Mouse (Mus musculus) CH12.LX (cell line): ENCODE measurements at regions not wholly inside any gene's neighbourhood (a gene's known extent, or its start where the extent isn't known, plus 50 kb on each side); places are given as distances from the start of the nearest gene placed in this dataset.
"Not testable (repeated sequence)": the region's sequence is repeated elsewhere in the genome, so short reads cannot be mapped to it uniquely, and the experiment has no call there.

Experiments used
- DNase-seq: peaks from one replicate; pipeline ENCODE4 v3.0.0-alpha.2; 2013; ENCODE audit errors: extremely low read depth
- H3K27ac ChIP-seq: 2 replicates; pipeline ENCODE4 v1.5.1; 2012; ENCODE audit warnings: low read depth, mild to moderate bottlenecking, control low read depth, moderate library complexity; ENCODE audit not compliant: insufficient read depth
- H3K27me3 ChIP-seq: replicated peaks from 2 replicates; pipeline ENCODE3; 2012; ENCODE audit warnings: inconsistent platforms
- H3K36me3 ChIP-seq, 2 experiments: replicated peaks in 1 of 2; 2 replicates each; pipeline versions ENCODE3 to v1.6.1; 2012; ENCODE audit warnings: inconsistent platforms in 1 of 2, low read length in 1 of 2, mild to moderate bottlenecking in 1 of 2, mixed read lengths in 1 of 2, moderate library complexity in 1 of 2; ENCODE audit not compliant: control insufficient read depth in 1 of 2, insufficient read depth in 1 of 2
- H3K4me1 ChIP-seq, 2 experiments: 2 replicates each; pipeline ENCODE4 v1.6.1; 2012; ENCODE audit warnings: inconsistent platforms in 1 of 2, moderate library complexity in 1 of 2; ENCODE audit not compliant: insufficient read depth in 2 of 2, control insufficient read depth in 1 of 2
- H3K4me2 ChIP-seq: 2 replicates; pipeline ENCODE4 v1.6.1; 2012; ENCODE audit warnings: low read depth, mild to moderate bottlenecking, control low read depth; ENCODE audit not compliant: poor library complexity, insufficient read depth, severe bottlenecking
- H3K4me3 ChIP-seq, 3 experiments: fragments of 150-350 bp in 1 of 3; sonication (generic) in 1 of 3; replicated peaks in 1 of 3; 2 replicates each; pipeline versions ENCODE3 to v1.5.1; 2011 to 2012; ENCODE audit warnings: low read depth in 2 of 3, low read length in 2 of 3, mild to moderate bottlenecking in 2 of 3, moderate library complexity in 2 of 3, control low read depth in 1 of 3, improper control_type of control experiment in 1 of 3, inconsistent platforms in 1 of 3, mixed read lengths in 1 of 3; ENCODE audit not compliant: poor library complexity in 1 of 3
- H3K79me2 ChIP-seq: replicated peaks from 2 replicates; pipeline ENCODE4 v1.6.1; 2012; ENCODE audit warnings: mild to moderate bottlenecking, moderate library complexity; ENCODE audit not compliant: control insufficient read depth, poor library complexity, insufficient read depth, severe bottlenecking; ENCODE audit errors: extremely low read depth
- H3K9ac ChIP-seq: 2 replicates; pipeline ENCODE4 v1.6.1; 2012; ENCODE audit warnings: low read depth, mild to moderate bottlenecking, control low read depth, moderate library complexity; ENCODE audit not compliant: insufficient read depth
- H3K9me3 ChIP-seq: replicated peaks from 2 replicates; pipeline ENCODE3; 2012; ENCODE audit warnings: low read length, inconsistent platforms, mixed read lengths
- BHLHE40 ChIP-seq: IDR thresholded peaks from 2 replicates; pipeline ENCODE4 v1.6.1; 2011; ENCODE audit warnings: mild to moderate bottlenecking, low read depth, low read length, improper control_type of control experiment
- CHD2 ChIP-seq: IDR thresholded peaks from 2 replicates; pipeline ENCODE4 v1.6.1; 2011; ENCODE audit warnings: low read length, improper control_type of control experiment
- ELF1 ChIP-seq: IDR thresholded peaks from 2 replicates; pipeline ENCODE4 v1.6.1; 2014; ENCODE audit warnings: low read depth, mild to moderate bottlenecking, inconsistent platforms, low read length, improper control_type of control experiment
- IRF4 ChIP-seq: IDR thresholded peaks from 2 replicates; pipeline ENCODE4 v1.6.1; 2014; ENCODE audit warnings: low read depth, mild to moderate bottlenecking, inconsistent platforms, low read length, improper control_type of control experiment
- JUN ChIP-seq: IDR thresholded peaks from 2 replicates; pipeline ENCODE4 v1.6.1; 2011; ENCODE audit warnings: low read depth, mild to moderate bottlenecking, low read length, improper control_type of control experiment, moderate library complexity; ENCODE audit not compliant: insufficient read depth
- MAFK ChIP-seq: IDR thresholded peaks from 2 replicates; pipeline ENCODE4 v1.6.1; 2011; ENCODE audit warnings: low read length, improper control_type of control experiment; ENCODE audit not compliant: insufficient replicate concordance
- MEF2A ChIP-seq: IDR thresholded peaks from 2 replicates; pipeline ENCODE4 v1.6.1; 2014; ENCODE audit warnings: low read depth, mild to moderate bottlenecking, inconsistent platforms, low read length, improper control_type of control experiment, borderline replicate concordance
- MYC ChIP-seq: IDR thresholded peaks from 2 replicates; pipeline ENCODE4 v1.6.1; 2011; ENCODE audit warnings: low read depth, mild to moderate bottlenecking, improper control_type of control experiment, low read length
- NRF1 ChIP-seq: IDR thresholded peaks from 2 replicates; pipeline ENCODE4 v1.6.1; 2014; ENCODE audit warnings: low read depth, mild to moderate bottlenecking, inconsistent platforms, low read length, improper control_type of control experiment, moderate library complexity
- PAX5 ChIP-seq: IDR thresholded peaks from 2 replicates; pipeline ENCODE4 v1.6.1; 2012; ENCODE audit warnings: low read length, inconsistent platforms, mixed read lengths
- POLR2A ChIP-seq: IDR thresholded peaks from 2 replicates; pipeline ENCODE4 v1.6.1; 2011; ENCODE audit warnings: low read depth, mild to moderate bottlenecking, improper control_type of control experiment, low read length
- POLR2AphosphoS2 ChIP-seq: IDR thresholded peaks from 2 replicates; pipeline ENCODE4 v1.6.1; 2011; ENCODE audit warnings: low read depth, low read length, improper control_type of control experiment
- RCOR1 ChIP-seq: conservative IDR thresholded peaks from 2 replicates; pipeline ENCODE4 v1.6.1; 2012; ENCODE audit warnings: low read depth, mild to moderate bottlenecking, inconsistent platforms, low read length, improper control_type of control experiment
- TBP ChIP-seq: conservative IDR thresholded peaks from 2 replicates; pipeline ENCODE4 v1.6.1; 2011; ENCODE audit warnings: low read depth, low read length, improper control_type of control experiment
- USF1 ChIP-seq: IDR thresholded peaks from 2 replicates; pipeline ENCODE4 v1.6.1; 2014; ENCODE audit warnings: low read depth, mild to moderate bottlenecking, inconsistent platforms, low read length, improper control_type of control experiment
- USF2 ChIP-seq: conservative IDR thresholded peaks from 2 replicates; pipeline ENCODE4 v1.6.1; 2011; ENCODE audit warnings: low read depth, low read length, improper control_type of control experiment
- ZC3H11A ChIP-seq: IDR thresholded peaks from 2 replicates; pipeline ENCODE4 v1.6.1; 2012; ENCODE audit warnings: low read depth, mild to moderate bottlenecking, inconsistent platforms, low read length, improper control_type of control experiment
- ZMIZ1 ChIP-seq: IDR thresholded peaks from 2 replicates; pipeline ENCODE4 v1.6.1; 2012; ENCODE audit warnings: low read depth, mild to moderate bottlenecking, inconsistent platforms, low read length, improper control_type of control experiment
- ZNF384 ChIP-seq: IDR thresholded peaks from 2 replicates; pipeline ENCODE4 v1.6.1; 2012; ENCODE audit warnings: low read depth, low read length, improper control_type of control experiment, inconsistent platforms
- dilution Hi-C: fragments of 300-500 bp; cut with MboI; formaldehyde crosslinking; loops from 2 replicates; pipeline ENCODE4 v1.14.3; 2020; ENCODE audit warnings: low sequenced_read_pairs; ENCODE audit not compliant: extremely low pct_unique_long_range_greater_than_20kb, extremely low pct_ligation_motif_present
- in situ Hi-C: fragments of 300-500 bp; cut with MboI; formaldehyde crosslinking; loops from 3 replicates; pipeline ENCODE4 v1.14.3; 2019; ENCODE audit warnings: low sequenced_read_pairs, low pct_ligation_motif_present, low pct_unique_long_range_greater_than_20kb, mixed read lengths

- in situ Hi-C loops (no loop called here), dilution Hi-C loops (no loop called here)
- DNase-seq: no peak
- no peaks in the 10 kb centered on the region for H3K27me3 ChIP-seq
- no peak overlapping the region for H3K27ac ChIP-seq
- H3K9ac ChIP-seq: no peak overlapping the region
- H3K36me3 ChIP-seq: no peaks in the 10 kb centered on the region
- H3K79me2 ChIP-seq: no peaks in the 10 kb centered on the region
- no peaks in the 10 kb centered on the region for H3K9me3 ChIP-seq
- no peak overlapping the region for H3K4me2 ChIP-seq
- peaks cover 0 to 16% of the 10 kb centered on the region in 2 experiments; a peak in 2 of 4 replicates for H3K4me1 ChIP-seq
- no peak overlapping the region for H3K4me3 ChIP-seq
- TF ChIP-seq MYC (no peak), ELF1 (no peak), MAFK (no peak), JUN (no peak), IRF4 (no peak), USF2 (no peak), CHD2 (no peak), USF1 (no peak), BHLHE40 (no peak), ZNF384 (no peak), POLR2A (no peak)
- TF ChIP-seq, all 38 proteins: peak for 0
Measured at GRCm38 (mm10) chr7:83399668-83400067, 185.1 kb upstream of the Tmc3 start.

DNA sequence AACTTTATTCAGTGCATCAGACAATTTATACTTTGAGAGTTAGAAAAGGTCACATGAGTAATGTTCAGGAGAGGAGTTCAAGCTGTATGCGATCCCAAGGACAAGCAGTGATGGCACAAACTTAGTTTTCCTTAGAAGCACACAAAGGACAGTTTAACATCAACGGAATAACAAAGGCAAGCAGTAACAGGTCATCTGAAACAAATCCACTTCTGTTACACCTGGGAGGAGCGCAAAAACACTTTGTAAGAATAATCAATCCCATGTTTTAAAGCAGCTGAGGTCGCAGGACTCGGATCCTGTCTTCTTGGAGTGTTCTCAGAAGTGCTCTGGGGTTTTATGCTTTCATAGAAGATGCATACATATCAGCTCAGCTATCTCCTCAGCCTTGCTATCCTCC lies 183.7 kb upstream of the Tmc3 start:
- Histone ChIP-seq H3K36me3 (no peaks in the 10 kb centered on the region), H3K27me3 (no peaks in the 10 kb centered on the region), H3K4me1 (peaks cover 0 to 13% of the 10 kb centered on the region in 2 experiments; a peak in 2 of 4 replicates)
- no peak for DNase-seq
- TF ChIP-seq BHLHE40 (no peak), ZC3H11A (no peak), POLR2AphosphoS2 (no peak), ELF1 (no peak), PAX5 (no peak), RCOR1 (no peak), TBP (no peak), ZMIZ1 (no peak), USF2 (no peak), MEF2A (no peak), NRF1 (no peak)
- TF ChIP-seq, all 38 proteins: peak for 0
- no peaks in the 10 kb centered on the region for H3K79me2 ChIP-seq
- dilution Hi-C loops: no loop called here
- H3K4me3 ChIP-seq: no peak overlapping the region
- H3K9ac ChIP-seq: no peak overlapping the region
- H3K4me2 ChIP-seq: no peak overlapping the region
- H3K9me3 ChIP-seq: no peaks in the 10 kb centered on the region
- in situ Hi-C loops: no loop called here
- H3K27ac ChIP-seq: no peak overlapping the region

DNA sequence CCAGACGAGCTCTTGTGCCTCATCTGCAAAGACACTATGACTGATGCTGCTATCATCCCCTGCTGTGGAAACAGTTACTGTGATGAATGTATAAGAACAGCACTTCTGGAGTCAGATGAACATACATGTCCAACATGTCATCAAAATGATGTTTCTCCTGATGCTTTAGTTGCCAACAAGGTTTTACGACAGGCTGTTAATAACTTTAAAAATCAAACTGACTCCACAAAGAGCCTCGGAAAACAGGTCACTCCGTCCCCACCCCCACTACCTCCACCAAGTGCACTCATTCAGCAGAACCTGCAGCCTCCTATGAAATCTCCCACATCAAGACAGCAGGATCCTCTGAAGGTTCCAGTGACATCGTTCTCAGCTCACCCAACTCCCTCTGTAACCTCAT lies 172.0 kb upstream of the Tmc3 start:
- H3K4me3 ChIP-seq, H3K9me3 ChIP-seq, dilution Hi-C loops, H3K36me3 ChIP-seq, H3K27ac ChIP-seq, H3K4me1 ChIP-seq, H3K4me2 ChIP-seq, in situ Hi-C loops, H3K27me3 ChIP-seq, DNase-seq, H3K9ac ChIP-seq, H3K79me2 ChIP-seq: not testable (repeated sequence)
